In genomic region chr14:61037321-61038081, GRCm38 (mm10) we compare ENCODE assay signal across 8 mouse cellular contexts. TPM values are rescaled to one million over a fixed set of nuclear protein-coding genes. Genes with fewer than 3 reads are reported as not detected.
DNase-seq lines count a peak whose midpoint lies in the region; ATAC-seq lines count a peak whose summit lies in the region.

No protein-coding gene starts in this region.

- ATAC-seq in forebrain, embryonic 16.5 days = peak; percentile 95
- peak; percentile 90 for ATAC-seq in lung, embryonic 15.5 days (ENCODE audit: borderline replicate concordance, extremely low read depth, low FRiP score, low TSS enrichment)

- H3K4me2 ChIP-seq in forebrain, embryonic 16.5 days (ENCODE audit: low read length) = peak overlapping the region; percentile 65
- peak overlapping the region; percentile 98 for H3K4me2 ChIP-seq in lung, embryonic 15.5 days

- peak overlapping the region; percentile 73 for H3K27ac ChIP-seq in forebrain, embryonic 16.5 days (ENCODE audit: low read length)
- peak overlapping the region; percentile 82 for H3K27ac ChIP-seq in lung, embryonic 15.5 days

- WGBS in forebrain, embryonic 16.5 days = under 1% methylated on average over 40 of the region's 40 CpGs
- WGBS in lung, embryonic 15.5 days = under 1% methylated on average over 40 of the region's 40 CpGs

- peak overlapping the region; percentile 60 for H3K9ac ChIP-seq in forebrain, embryonic 16.5 days (replicated peaks; ENCODE audit: low read depth, low read length)
- peak overlapping the region; percentile 59 for H3K9ac ChIP-seq in lung, embryonic 15.5 days

- no peaks in the 10 kb centered on the region for H3K36me3 ChIP-seq in forebrain, embryonic 16.5 days (ENCODE audit: control insufficient read depth, insufficient read depth)
- no peaks in the 10 kb centered on the region for H3K36me3 ChIP-seq in lung, embryonic 15.5 days

- peak; percentile 6 for DNase-seq in 3134 (ENCODE audit: extremely low read depth, insufficient read length, low spot score)
- peak; percentile 85 for DNase-seq in adrenal gland, postnatal 10 days
- DNase-seq in heart, postnatal 36 days = peak; percentile 32 to 36
- DNase-seq in layer of hippocampus, postnatal 10 days (ENCODE audit: low spot score in 2 of 2) = peak; percentile 74 to 79
- peak; percentile 78 for DNase-seq in retina, embryonic 14.5 days (ENCODE audit: low spot score)
- DNase-seq in urinary bladder, postnatal 14 days (ENCODE audit: low spot score) = peak; percentile 82

- H3K4me1 ChIP-seq in forebrain, embryonic 16.5 days (replicated peaks; ENCODE audit: control insufficient read depth, insufficient read depth, low read length) = peaks cover 14% of the 10 kb centered on the region
- peaks cover 58% of the 10 kb centered on the region for H3K4me1 ChIP-seq in lung, embryonic 15.5 days

- intact Hi-C loops in heart, postnatal 36 days (cut with DNase I) = no loop called here

- no peaks in the 10 kb centered on the region for H3K27me3 ChIP-seq in forebrain, embryonic 16.5 days (replicated peaks; ENCODE audit: control insufficient read depth, insufficient read depth, low read length)
- H3K27me3 ChIP-seq in lung, embryonic 15.5 days = no peaks in the 10 kb centered on the region

- peak overlapping the region; percentile 50 for H3K4me3 ChIP-seq in forebrain, embryonic 16.5 days (replicated peaks; ENCODE audit: low read length)
- peak overlapping the region; percentile 78 for H3K4me3 ChIP-seq in lung, embryonic 15.5 days

- no peaks in the 10 kb centered on the region for H3K9me3 ChIP-seq in forebrain, embryonic 16.5 days (ENCODE audit: control insufficient read depth, low read length)
- H3K9me3 ChIP-seq in lung, embryonic 15.5 days = no peaks in the 10 kb centered on the region

RNA-seq across cellular contexts. Expression of gene Tnfrsf19, which starts 8.8 kb away (rescaled TPM):
- total RNA-seq in adrenal gland, postnatal 10 days (2021) = 10 to 100 TPM; 26.5 to 28.8 TPM
- polyA plus RNA-seq in forebrain, embryonic 16.5 days (2015; fragmentation: Nextera tagmentation; extraction: Ambion mirVana) = 49.1 and 56.3 TPM in 2 replicates
- total RNA-seq in heart, postnatal 36 days (2021) = 1 to 10 TPM; 2.4 to 6.2 TPM
- 10 to 100 TPM; 75.9 to 87.9 TPM for total RNA-seq in layer of hippocampus, postnatal 10 days (2021)
- 96.5 and 105 TPM in 2 replicates for polyA plus RNA-seq in lung, embryonic 15.5 days (2015; fragmentation: Nextera tagmentation; extraction: Ambion mirVana)

Comparison
In these comparisons a context has a peak if more than half of its experiments do, and no peak if none do; other contexts are left out.
1. Peak in every context shown above with its lines: DNase-seq, ATAC-seq, H3K4me3 ChIP-seq and H3K27ac ChIP-seq.
2. DNase-seq: peak in every context shown above with its lines; median percentile 85 in adrenal gland, postnatal 10 days; 82 in urinary bladder, postnatal 14 days; 78 in retina, embryonic 14.5 days; 76 in layer of hippocampus, postnatal 10 days; 34 in heart, postnatal 36 days; 6 in 3134.